Mouse (Mus musculus) erythroblast, embryonic 14.5 days (primary cell): ENCODE measurements around the gene Necab3. TPM values are rescaled to one million over a fixed set of nuclear protein-coding genes. Genes with fewer than 3 reads are reported as not detected.

Experiments used
- H3K27me3 ChIP-seq: 2 replicates; pipeline ENCODE4 v1.6.1; 2012; ENCODE audit warnings: inconsistent platforms; ENCODE audit not compliant: control insufficient read depth
- H3K36me3 ChIP-seq: 2 replicates; pipeline ENCODE4 v1.6.1; 2012; ENCODE audit warnings: mild to moderate bottlenecking, inconsistent platforms; ENCODE audit not compliant: control insufficient read depth
- H3K4me1 ChIP-seq: 2 replicates; pipeline ENCODE4 v1.6.1; 2012; ENCODE audit warnings: inconsistent platforms; ENCODE audit not compliant: control insufficient read depth
- H3K4me3 ChIP-seq: replicated peaks from 2 replicates; pipeline ENCODE3; 2012; ENCODE audit warnings: moderate library complexity, mild to moderate bottlenecking, inconsistent platforms
- H3K9me3 ChIP-seq: 2 replicates; pipeline ENCODE4 v1.6.1; 2012; ENCODE audit warnings: low read length, inconsistent platforms, mixed read lengths; ENCODE audit not compliant: control insufficient read depth
- GATA1 ChIP-seq: IDR thresholded peaks from 2 replicates; pipeline ENCODE4 v1.6.1; 2012; ENCODE audit warnings: low read length, inconsistent platforms, mixed read lengths
- TAL1 ChIP-seq: IDR thresholded peaks from 3 replicates; pipeline ENCODE4 v1.6.1; 2012; ENCODE audit warnings: low read length, inconsistent platforms, mixed read lengths
- polyA plus RNA-seq: library from polyadenylated mRNA; stranded (reverse); fragments of >175 nt; gene quantifications from 2 replicates; pipeline ENCODE4 v1.2.3, GENCODE M21; 2012

The Necab3 gene
- polyA plus RNA-seq, 1 experiment = 0.23 TPM

- no peak for TF ChIP-seq TAL1
- no peak for TF ChIP-seq GATA1
- Histone ChIP-seq H3K9me3 (peaks cover 5% of the 10 kb centered on the region; the same call in 1 of the 2 replicates), H3K27me3 (no peaks in the 10 kb centered on the region), H3K4me1 (peaks cover 1% of the 10 kb centered on the region; the same call in 1 of the 2 replicates), H3K4me3 (no peak overlapping the region), H3K36me3 (peaks cover 54% of the 10 kb centered on the region)
These were observed 34.3 kb upstream of the Necab3 start for GRCm38 (mm10) chr2:154593025-154593424.

GRCm38 (mm10) chr2:154591239-154591638 is 32.5 kb upstream of the Necab3 start:
- no peaks in the 10 kb centered on the region; the same call in 1 of the 2 replicates for H3K4me1 ChIP-seq
- peaks cover 5% of the 10 kb centered on the region; the same call in 1 of the 2 replicates for H3K9me3 ChIP-seq
- peaks cover 66% of the 10 kb centered on the region for H3K36me3 ChIP-seq
- H3K4me3 ChIP-seq = no peak overlapping the region
- H3K27me3 ChIP-seq = no peaks in the 10 kb centered on the region
- no peak for TF ChIP-seq GATA1
- TF ChIP-seq TAL1 = no peak

- peaks cover 5% of the 10 kb centered on the region; the same call in 1 of the 2 replicates for H3K9me3 ChIP-seq
- peaks cover 7% of the 10 kb centered on the region for H3K4me1 ChIP-seq
- no peak for TF ChIP-seq GATA1
- no peak for TF ChIP-seq TAL1
- no peak overlapping the region for H3K4me3 ChIP-seq
- peaks cover 53% of the 10 kb centered on the region for H3K36me3 ChIP-seq
- H3K27me3 ChIP-seq = no peaks in the 10 kb centered on the region
These were observed 30.4 kb upstream of the Necab3 start for GRCm38 (mm10) chr2:154589051-154589450.

- TF ChIP-seq GATA1 (no peak), TAL1 (no peak)
- peaks cover 25% of the 10 kb centered on the region for H3K4me1 ChIP-seq
- no peaks in the 10 kb centered on the region for H3K27me3 ChIP-seq
- peaks cover 29% of the 10 kb centered on the region for H3K36me3 ChIP-seq
- H3K9me3 ChIP-seq = no peaks in the 10 kb centered on the region
- H3K4me3 ChIP-seq = no peak overlapping the region
These were observed 27.7 kb upstream of the Necab3 start for GRCm38 (mm10) chr2:154586405-154586804.

GRCm38 (mm10) chr2:154584931-154585601 is 26.4 kb upstream of the Necab3 start:
- no peaks in the 10 kb centered on the region for H3K27me3 ChIP-seq
- no peak for TF ChIP-seq GATA1
- no peak for TF ChIP-seq TAL1
- H3K4me3 ChIP-seq = no peak overlapping the region
- H3K9me3 ChIP-seq = no peaks in the 10 kb centered on the region
- H3K4me1 ChIP-seq = peaks cover 25% of the 10 kb centered on the region
- peaks cover 26% of the 10 kb centered on the region for H3K36me3 ChIP-seq

- Histone ChIP-seq H3K9me3 (no peaks in the 10 kb centered on the region), H3K36me3 (peaks cover 25% of the 10 kb centered on the region), H3K4me1 (peaks cover 25% of the 10 kb centered on the region), H3K27me3 (no peaks in the 10 kb centered on the region), H3K4me3 (no peak overlapping the region)
- TF ChIP-seq TAL1 (no peak), GATA1 (no peak)
These were observed 25.5 kb upstream of the Necab3 start for GRCm38 (mm10) chr2:154583906-154584872.

GRCm38 (mm10) chr2:154581421-154581820 is 22.7 kb upstream of the Necab3 start:
- Histone ChIP-seq H3K4me1 (peaks cover 25% of the 10 kb centered on the region), H3K4me3 (no peak overlapping the region), H3K9me3 (no peaks in the 10 kb centered on the region), H3K27me3 (no peaks in the 10 kb centered on the region), H3K36me3 (peaks cover 7% of the 10 kb centered on the region)
- TF ChIP-seq GATA1 = no peak
- TF ChIP-seq TAL1 = no peak

- Histone ChIP-seq H3K27me3 (no peaks in the 10 kb centered on the region), H3K36me3 (peaks cover under 1% of the 10 kb centered on the region; the same call in 1 of the 2 replicates), H3K9me3 (no peaks in the 10 kb centered on the region), H3K4me1 (peaks cover 25% of the 10 kb centered on the region), H3K4me3 (no peak overlapping the region)
- TF ChIP-seq GATA1 = no peak
- TF ChIP-seq TAL1 = no peak
These were observed 21.9 kb upstream of the Necab3 start for GRCm38 (mm10) chr2:154580586-154580985.

- H3K27me3 ChIP-seq = no peaks in the 10 kb centered on the region
- H3K4me1 ChIP-seq = peaks cover 6% of the 10 kb centered on the region
- H3K36me3 ChIP-seq = no peaks in the 10 kb centered on the region
- H3K9me3 ChIP-seq = no peaks in the 10 kb centered on the region
- H3K4me3 ChIP-seq = no peak overlapping the region
- TF ChIP-seq TAL1 (no peak), GATA1 (no peak)
These were observed 19.0 kb upstream of the Necab3 start for GRCm38 (mm10) chr2:154577744-154578067.
